Mouse (Mus musculus): ENCODE measurements around the gene Igf2r. TPM values are rescaled to one million over a fixed set of nuclear protein-coding genes. Genes with fewer than 3 reads are reported as not detected.

Igf2r gene
- polyA plus RNA-seq, 1 experiment from 2014 or later = 25.1 TPM

DNA sequence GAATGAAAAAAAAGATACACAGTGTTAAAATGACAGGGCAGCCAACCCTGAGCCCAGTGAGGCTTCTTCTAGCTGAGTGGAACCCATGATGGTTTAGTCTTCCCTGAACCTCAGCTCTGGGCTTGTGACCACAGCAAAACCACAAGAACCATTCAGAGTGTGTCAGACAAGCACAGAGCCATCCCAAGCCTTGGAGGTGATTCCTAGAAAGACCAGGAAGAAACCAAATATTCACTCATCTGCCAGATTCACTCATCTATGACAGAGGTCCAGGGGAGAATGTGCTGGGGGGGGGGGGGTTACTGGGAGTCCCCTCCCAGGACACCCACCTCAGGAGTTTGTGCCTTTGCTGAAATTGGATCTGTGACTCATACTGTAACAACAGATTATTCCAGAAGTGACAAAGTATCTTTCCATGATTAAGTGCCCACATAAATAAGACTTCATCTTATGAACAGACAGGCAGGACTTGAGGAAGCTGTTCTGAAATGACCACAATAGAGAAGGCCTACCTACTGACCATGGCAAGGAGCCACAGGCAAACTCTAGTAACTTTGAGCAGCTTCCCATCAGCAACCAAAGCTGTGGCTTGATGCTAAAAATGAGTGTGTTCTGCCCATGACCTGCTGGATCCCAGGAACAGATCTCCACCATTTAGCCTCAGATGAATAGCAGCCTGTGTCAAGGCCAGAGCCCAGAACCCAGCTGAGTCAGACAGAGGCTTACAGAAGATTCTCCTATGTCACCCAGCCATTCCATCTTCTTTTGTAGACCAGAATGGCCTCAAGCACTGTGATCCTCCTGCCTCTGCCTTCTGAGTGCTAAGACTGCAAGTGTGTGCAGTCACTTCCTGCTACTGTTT, 35.4 kb upstream of the Igf2r start:
- Histone ChIP-seq H3K27ac (ENCODE audit: low read depth, low read length) (no peak overlapping the region), H3K4me2 (replicated peaks; ENCODE audit: low read depth) (no peak overlapping the region), H3K4me3 (ENCODE audit: low read depth, low read length) (no peak overlapping the region), H3K9ac (ENCODE audit: low read depth, low read length) (no peak overlapping the region), H3K4me1 (replicated peaks; ENCODE audit: control insufficient read depth, insufficient read depth, low read length) (0 out of 2 replicates have a peak, but pooled peaks cover 4% of the 10 kb centered on the region), H3K27me3 (replicated peaks; ENCODE audit: control insufficient read depth, insufficient read depth, low read length) (no peaks in the 10 kb centered on the region), H3K9me3 (ENCODE audit: control insufficient read depth) (no peaks in the 10 kb centered on the region), H3K36me3 (ENCODE audit: control insufficient read depth, insufficient read depth) (no peaks in the 10 kb centered on the region)
- ATAC-seq = no peak
- no peak for TF ChIP-seq CTCF (IDR thresholded peaks at IDR 0.05; ENCODE audit: low read depth)

DNA sequence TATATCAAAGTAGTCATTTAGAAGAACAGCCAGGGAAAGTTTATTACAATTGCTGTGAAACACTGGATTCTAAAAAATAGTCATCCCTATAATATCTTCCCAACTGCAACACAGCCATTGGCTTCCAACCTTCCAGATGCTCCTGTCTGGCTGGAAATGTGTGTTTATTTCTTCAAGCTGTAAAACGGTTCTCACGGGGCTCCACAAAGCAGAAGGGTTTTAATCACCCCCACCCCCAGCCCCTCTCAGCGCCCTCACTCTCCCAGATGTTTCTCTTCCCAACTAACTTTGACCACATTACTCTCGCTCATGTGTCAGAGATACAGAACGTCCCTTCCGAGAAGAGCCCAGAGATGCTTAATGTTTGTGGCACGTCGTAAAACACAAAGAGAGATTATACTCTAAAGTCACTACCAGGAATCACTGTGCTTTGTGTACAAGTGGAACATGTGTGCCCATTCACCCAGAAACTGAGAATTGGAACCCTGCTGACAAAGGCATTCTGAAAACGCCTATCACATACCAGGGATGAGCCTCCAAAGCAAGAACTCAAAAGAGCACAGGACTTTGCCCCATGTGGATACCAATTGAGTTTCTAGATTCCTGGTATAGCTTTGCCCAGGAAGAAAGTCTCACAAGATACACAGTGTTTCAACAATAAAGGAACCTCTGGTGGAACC, 32.5 kb upstream of the Igf2r start:
- no peak for TF ChIP-seq CTCF (IDR thresholded peaks at IDR 0.05; ENCODE audit: low read depth)
- H3K27ac ChIP-seq (ENCODE audit: low read depth, low read length) = no peak overlapping the region
- ATAC-seq = no peak
- H3K4me3 ChIP-seq (ENCODE audit: low read depth, low read length) = no peak overlapping the region
- WGBS = 42% methylated on average over 9 of the region's 9 CpGs
- no peaks in the 10 kb centered on the region for H3K36me3 ChIP-seq (ENCODE audit: control insufficient read depth, insufficient read depth)
- no peaks in the 10 kb centered on the region for H3K4me1 ChIP-seq (replicated peaks; ENCODE audit: control insufficient read depth, insufficient read depth, low read length)
- no peak overlapping the region for H3K4me2 ChIP-seq (replicated peaks; ENCODE audit: low read depth)
- no peaks in the 10 kb centered on the region for H3K9me3 ChIP-seq (ENCODE audit: control insufficient read depth)
- H3K9ac ChIP-seq (ENCODE audit: low read depth, low read length) = no peak overlapping the region
- H3K27me3 ChIP-seq (replicated peaks; ENCODE audit: control insufficient read depth, insufficient read depth, low read length) = no peaks in the 10 kb centered on the region

DNA sequence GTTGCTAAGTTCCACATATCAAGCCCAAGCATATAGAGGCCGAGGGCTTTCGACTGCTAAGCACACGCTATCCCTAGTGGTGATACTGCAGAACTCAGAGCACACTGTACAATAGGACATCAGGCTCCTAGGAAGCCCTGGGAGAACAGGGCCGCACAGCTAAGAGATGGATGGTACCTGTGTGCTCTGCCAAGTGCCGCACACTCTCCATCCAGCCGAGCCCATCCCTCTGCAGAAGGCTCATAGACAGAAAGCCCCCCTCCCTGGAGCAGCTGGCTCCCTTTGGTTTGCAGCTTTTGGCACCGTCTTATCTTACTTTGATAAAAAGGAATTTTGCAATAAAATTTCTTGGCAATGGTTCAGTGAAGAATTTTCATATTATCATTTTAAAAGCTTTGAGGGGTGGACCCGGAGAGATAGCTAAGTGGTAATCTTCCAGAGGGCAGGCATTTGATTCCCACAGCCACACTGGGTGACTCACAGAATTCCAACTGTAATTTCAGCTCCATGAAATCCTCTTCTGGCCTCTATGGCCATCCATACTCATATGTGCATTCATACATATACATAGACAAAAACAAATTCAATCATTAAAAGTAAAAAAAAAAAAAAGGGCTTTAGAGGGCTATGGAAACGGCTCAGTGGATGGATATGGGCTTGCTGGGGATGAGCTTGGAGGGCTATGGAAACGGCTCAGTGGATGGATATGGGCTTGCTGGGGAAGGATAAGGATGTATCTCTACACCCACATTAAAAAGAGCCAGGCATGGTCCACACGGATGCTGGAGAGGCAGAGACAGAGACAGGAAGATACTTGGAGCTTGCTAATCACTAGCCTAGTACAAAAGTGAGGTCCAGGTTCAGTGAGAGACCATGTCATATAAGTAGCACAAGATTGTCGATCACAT, 30.2 kb upstream of the Igf2r start:
- H3K36me3 ChIP-seq (ENCODE audit: control insufficient read depth, insufficient read depth) = no peaks in the 10 kb centered on the region

DNA sequence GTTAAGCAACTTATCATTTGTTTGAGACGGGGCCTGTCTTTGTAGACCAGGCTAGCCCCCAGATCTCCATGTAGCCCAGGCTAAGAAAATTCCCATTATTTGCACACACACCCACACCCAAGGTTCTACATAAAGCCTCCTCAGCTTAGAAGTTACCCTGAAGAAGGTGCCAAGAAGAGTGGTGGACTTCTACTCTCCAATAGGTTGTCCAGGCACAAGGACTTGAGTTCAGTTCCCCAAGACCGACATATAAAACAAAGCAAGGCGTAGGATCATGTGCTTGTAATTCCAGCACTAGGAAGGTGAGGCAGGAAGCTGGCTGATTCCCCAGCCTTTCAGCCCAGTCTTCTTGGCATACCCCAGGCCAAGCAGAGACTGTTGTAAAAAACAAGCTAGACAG, 29.1 kb upstream of the Igf2r start:
- Histone ChIP-seq H3K4me3 (ENCODE audit: low read depth, low read length) (no peak overlapping the region), H3K9me3 (ENCODE audit: control insufficient read depth) (no peaks in the 10 kb centered on the region), H3K27ac (ENCODE audit: low read depth, low read length) (no peak overlapping the region), H3K4me1 (replicated peaks; ENCODE audit: control insufficient read depth, insufficient read depth, low read length) (0 out of 2 replicates have a peak, but pooled peaks cover 3% of the 10 kb centered on the region), H3K36me3 (ENCODE audit: control insufficient read depth, insufficient read depth) (no peaks in the 10 kb centered on the region), H3K4me2 (replicated peaks; ENCODE audit: low read depth) (no peak overlapping the region), H3K27me3 (replicated peaks; ENCODE audit: control insufficient read depth, insufficient read depth, low read length) (no peaks in the 10 kb centered on the region), H3K9ac (ENCODE audit: low read depth, low read length) (no peak overlapping the region)
- ATAC-seq = no peak
- 74% methylated on average over 3 of the region's 3 CpGs for WGBS
- TF ChIP-seq CTCF (IDR thresholded peaks at IDR 0.05; ENCODE audit: low read depth) = no peak

More for the DNA sequence above, 30.2 kb upstream of the Igf2r start:
- peak; percentile 64 for TF ChIP-seq CTCF (IDR thresholded peaks at IDR 0.05; ENCODE audit: low read depth)
- ATAC-seq = peak; percentile 54
- 0 out of 2 replicates have a peak, but pooled peaks cover 3% of the 10 kb centered on the region for H3K4me1 ChIP-seq (replicated peaks; ENCODE audit: control insufficient read depth, insufficient read depth, low read length)
- no peak overlapping the region for H3K4me3 ChIP-seq (ENCODE audit: low read depth, low read length)
- 52% methylated on average over 12 of the region's 12 CpGs for WGBS
- H3K27me3 ChIP-seq (replicated peaks; ENCODE audit: control insufficient read depth, insufficient read depth, low read length) = no peaks in the 10 kb centered on the region
- H3K9ac ChIP-seq (ENCODE audit: low read depth, low read length) = no peak overlapping the region
- H3K4me2 ChIP-seq (replicated peaks; ENCODE audit: low read depth) = no peak overlapping the region
- no peak overlapping the region for H3K27ac ChIP-seq (ENCODE audit: low read depth, low read length)
- H3K9me3 ChIP-seq (ENCODE audit: control insufficient read depth) = no peaks in the 10 kb centered on the region

DNA sequence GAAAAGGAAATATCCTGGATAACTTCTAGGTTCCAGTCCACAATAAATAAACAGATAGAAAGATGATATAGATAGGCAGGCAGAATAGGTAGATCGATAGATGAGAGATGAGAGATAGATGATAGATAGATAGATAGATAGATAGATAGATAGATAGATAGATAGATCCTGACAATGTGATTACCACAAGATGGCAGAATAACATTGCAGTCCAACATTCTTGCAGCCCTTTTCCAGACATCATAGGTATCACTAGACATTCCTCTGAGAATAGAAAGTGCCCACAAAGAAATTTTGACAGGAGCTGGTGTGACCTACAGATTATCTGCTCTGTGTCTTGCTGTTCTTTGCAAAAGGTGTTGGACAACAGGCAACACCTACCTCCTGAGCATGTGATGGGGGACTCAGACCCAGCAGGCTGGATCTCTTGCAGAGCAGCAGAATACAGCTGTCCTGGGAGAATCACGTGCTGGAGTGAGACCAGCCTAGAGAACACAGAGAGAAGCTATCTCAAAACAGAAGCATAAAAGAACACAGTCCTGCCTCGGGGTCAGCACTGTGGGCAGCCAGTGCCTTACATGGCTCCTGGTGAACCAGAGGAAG, 28.1 kb upstream of the Igf2r start:
- TF ChIP-seq CTCF (IDR thresholded peaks at IDR 0.05; ENCODE audit: low read depth) = peak; percentile 35; the same call in 1 of the 2 replicates
- no peak overlapping the region for H3K4me2 ChIP-seq (replicated peaks; ENCODE audit: low read depth)
- H3K9ac ChIP-seq (ENCODE audit: low read depth, low read length) = no peak overlapping the region
- ATAC-seq = no peak
- no peaks in the 10 kb centered on the region for H3K36me3 ChIP-seq (ENCODE audit: control insufficient read depth, insufficient read depth)
- peaks cover 3% of the 10 kb centered on the region; the same call in 1 of the 2 replicates for H3K4me1 ChIP-seq (replicated peaks; ENCODE audit: control insufficient read depth, insufficient read depth, low read length)
- no peaks in the 10 kb centered on the region for H3K9me3 ChIP-seq (ENCODE audit: control insufficient read depth)
- no peaks in the 10 kb centered on the region for H3K27me3 ChIP-seq (replicated peaks; ENCODE audit: control insufficient read depth, insufficient read depth, low read length)
- WGBS = 69% methylated on average over 3 of the region's 3 CpGs
- no peak overlapping the region for H3K4me3 ChIP-seq (ENCODE audit: low read depth, low read length)
- H3K27ac ChIP-seq (ENCODE audit: low read depth, low read length) = no peak overlapping the region

Measured in intestine, postnatal 0 days (tissue).